Comparison of ENCODE assay signal across 8 mouse cellular contexts in the genomic region with DNA sequence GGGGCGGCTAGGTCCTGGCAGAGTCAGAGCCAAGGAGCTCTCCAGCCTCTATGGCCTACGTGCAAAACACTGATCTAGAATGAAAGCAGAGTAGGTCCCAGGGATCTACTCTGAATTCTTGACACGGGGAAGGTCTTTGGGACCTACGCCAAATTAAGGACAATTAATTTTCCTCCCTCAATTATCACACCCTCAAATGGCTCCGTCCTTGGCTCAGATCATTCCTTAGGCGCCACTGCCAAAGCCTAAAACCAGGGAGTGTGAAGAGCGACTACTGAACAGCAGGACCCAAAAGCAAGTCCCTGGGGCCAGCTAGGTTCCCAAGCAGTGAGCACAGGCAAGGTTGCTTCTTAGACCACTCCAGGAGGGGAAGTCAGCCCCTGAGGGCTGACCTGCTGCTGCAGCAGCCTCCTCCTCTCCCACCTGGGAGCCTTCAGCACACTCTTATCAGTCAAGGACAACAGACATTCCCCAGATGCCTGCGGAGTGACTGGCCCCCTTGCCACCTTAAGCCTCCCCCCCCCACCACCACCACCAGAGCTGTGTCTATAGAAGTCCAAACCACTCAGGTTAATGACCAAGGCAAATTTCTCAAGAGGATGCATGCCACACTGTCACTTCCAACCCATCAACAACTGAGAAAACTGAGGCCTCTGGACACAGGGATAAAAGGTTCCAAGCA. TPM values are rescaled to one million over a fixed set of nuclear protein-coding genes. Genes with fewer than 3 reads are reported as not detected.
DNase-seq lines count a peak whose midpoint lies in the region; ATAC-seq lines count a peak whose summit lies in the region.

No protein-coding gene starts in this region.

- WGBS in kidney, embryonic 16.5 days = 80% methylated on average over 8 of the region's 8 CpGs
- WGBS in embryonic facial prominence, embryonic 12.5 days = 85% methylated on average over 8 of the region's 8 CpGs
- WGBS in intestine, embryonic 14.5 days = 78% methylated on average over 8 of the region's 8 CpGs
- WGBS in midbrain, embryonic 16.5 days = 71% methylated on average over 8 of the region's 8 CpGs

- H3K9ac ChIP-seq in kidney, embryonic 16.5 days (replicated peaks; ENCODE audit: low read length) = no peak overlapping the region
- no peak overlapping the region; the same call in 1 of the 2 replicates for H3K9ac ChIP-seq in embryonic facial prominence, embryonic 12.5 days
- H3K9ac ChIP-seq in intestine, embryonic 14.5 days (ENCODE audit: low read length) = no peak overlapping the region
- H3K9ac ChIP-seq in midbrain, embryonic 16.5 days (ENCODE audit: low read depth, low read length) = peak overlapping the region; percentile 73

- no peaks in the 10 kb centered on the region for H3K27me3 ChIP-seq in kidney, embryonic 16.5 days (ENCODE audit: insufficient read depth, low read length)
- no peaks in the 10 kb centered on the region for H3K27me3 ChIP-seq in embryonic facial prominence, embryonic 12.5 days
- H3K27me3 ChIP-seq in intestine, embryonic 14.5 days (replicated peaks; ENCODE audit: control insufficient read depth, insufficient read depth, low read length) = no peaks in the 10 kb centered on the region
- H3K27me3 ChIP-seq in midbrain, embryonic 16.5 days (ENCODE audit: control insufficient read depth, insufficient read depth, low read depth, low read length) = no peaks in the 10 kb centered on the region

- no peaks in the 10 kb centered on the region for H3K9me3 ChIP-seq in kidney, embryonic 16.5 days (ENCODE audit: low read length)
- no peaks in the 10 kb centered on the region for H3K9me3 ChIP-seq in embryonic facial prominence, embryonic 12.5 days
- no peaks in the 10 kb centered on the region for H3K9me3 ChIP-seq in intestine, embryonic 14.5 days (ENCODE audit: control insufficient read depth, low read length)
- no peaks in the 10 kb centered on the region for H3K9me3 ChIP-seq in midbrain, embryonic 16.5 days (replicated peaks; ENCODE audit: control insufficient read depth, low read length, poor library complexity, severe bottlenecking)

- peak overlapping the region; percentile 60 for H3K4me3 ChIP-seq in kidney, embryonic 16.5 days (ENCODE audit: low read length)
- H3K4me3 ChIP-seq in embryonic facial prominence, embryonic 12.5 days = no peak overlapping the region
- no peak overlapping the region for H3K4me3 ChIP-seq in intestine, embryonic 14.5 days (ENCODE audit: low read depth, low read length)
- H3K4me3 ChIP-seq in midbrain, embryonic 16.5 days (ENCODE audit: low read depth, low read length) = no peak overlapping the region

- peak overlapping the region; percentile 5; the same call in 1 of the 2 replicates for H3K27ac ChIP-seq in kidney, embryonic 16.5 days (ENCODE audit: low read length)
- no peak overlapping the region for H3K27ac ChIP-seq in embryonic facial prominence, embryonic 12.5 days
- H3K27ac ChIP-seq in intestine, embryonic 14.5 days (ENCODE audit: low read depth) = peak overlapping the region; percentile 18; the same call in 1 of the 2 replicates
- H3K27ac ChIP-seq in midbrain, embryonic 16.5 days (ENCODE audit: low read length) = peak overlapping the region; percentile 79

- DNase-seq in kidney, adult 18-20 months = no peak
- no peak for DNase-seq in intestine, embryonic 14.5 days (ENCODE audit: low spot score)
- no peak for DNase-seq in testis, postnatal 14 days (ENCODE audit: low spot score)
- no peak for DNase-seq in gastrocnemius, postnatal 4 days (ENCODE audit: low spot score in 2 of 2)

- peaks cover 32% of the 10 kb centered on the region for H3K36me3 ChIP-seq in kidney, embryonic 16.5 days (ENCODE audit: insufficient read depth, low read length)
- H3K36me3 ChIP-seq in embryonic facial prominence, embryonic 12.5 days = peaks cover 43% of the 10 kb centered on the region
- peaks cover 30% of the 10 kb centered on the region for H3K36me3 ChIP-seq in intestine, embryonic 14.5 days (ENCODE audit: control insufficient read depth, insufficient read depth, low read length)
- H3K36me3 ChIP-seq in midbrain, embryonic 16.5 days (ENCODE audit: control insufficient read depth, insufficient read depth, low read length) = peaks cover 19% of the 10 kb centered on the region

- ATAC-seq in kidney, embryonic 16.5 days (ENCODE audit: low FRiP score, low TSS enrichment) = no peak
- no peak for ATAC-seq in embryonic facial prominence, embryonic 12.5 days (ENCODE audit: insufficient number of reproducible peaks, insufficient read depth, low FRiP score, low TSS enrichment)
- peak; percentile 18 for ATAC-seq in intestine, embryonic 14.5 days (replicated peaks; ENCODE audit: low FRiP score, low TSS enrichment, low read depth)
- peak; percentile 1 for ATAC-seq in midbrain, embryonic 16.5 days
- no peak for ATAC-seq in frontal cortex, adult (ENCODE audit: low TSS enrichment)

- peaks cover 52% of the 10 kb centered on the region for H3K4me1 ChIP-seq in kidney, embryonic 16.5 days (ENCODE audit: insufficient read depth, low read length)
- H3K4me1 ChIP-seq in embryonic facial prominence, embryonic 12.5 days = peaks cover 37% of the 10 kb centered on the region
- peaks cover 37% of the 10 kb centered on the region for H3K4me1 ChIP-seq in intestine, embryonic 14.5 days (replicated peaks; ENCODE audit: control insufficient read depth, insufficient read depth, low read length)
- H3K4me1 ChIP-seq in midbrain, embryonic 16.5 days (ENCODE audit: control insufficient read depth, insufficient read depth, low read length) = peaks cover 34% of the 10 kb centered on the region

- H3K4me2 ChIP-seq in kidney, embryonic 16.5 days (replicated peaks; ENCODE audit: low read depth, low read length) = peak overlapping the region; percentile 82
- peak overlapping the region; percentile 92; the same call in 1 of the 2 replicates for H3K4me2 ChIP-seq in embryonic facial prominence, embryonic 12.5 days (replicated peaks)
- peak overlapping the region; percentile 75 for H3K4me2 ChIP-seq in intestine, embryonic 14.5 days (ENCODE audit: low read length)
- H3K4me2 ChIP-seq in midbrain, embryonic 16.5 days (ENCODE audit: low read length) = peak overlapping the region; percentile 90

RNA-seq across cellular contexts. Expression of gene Ptprf, which starts 31.3 kb away (rescaled TPM):
- 72.6 and 73.7 TPM in 2 replicates for polyA plus RNA-seq in kidney, embryonic 16.5 days (2015; fragmentation: Nextera tagmentation; extraction: Ambion mirVana)
- 90.7 and 98.6 TPM in 2 replicates for polyA plus RNA-seq in embryonic facial prominence, embryonic 12.5 days (2016; fragmentation: Nextera tagmentation; extraction: Ambion mirVana)
- polyA plus RNA-seq in intestine, embryonic 14.5 days (2014; fragmentation: Nextera tagmentation; extraction: Ambion mirVana) = 69.1 and 73.6 TPM in 2 replicates
- 78.9 and 85.5 TPM in 2 replicates for polyA plus RNA-seq in midbrain, embryonic 16.5 days (2015; fragmentation: Nextera tagmentation; extraction: Ambion mirVana)
- total RNA-seq in gastrocnemius, postnatal 4 days (2021) = 10 to 100 TPM; 28.9 to 30.0 TPM

Comparison
In these comparisons a context has a peak if more than half of its experiments do, and no peak if none do; other contexts are left out.
1. ATAC-seq: peak in intestine, embryonic 14.5 days (single experiment) and midbrain, embryonic 16.5 days (single experiment); none in kidney, embryonic 16.5 days (single experiment), embryonic facial prominence, embryonic 12.5 days (single experiment) and frontal cortex, adult (single experiment).
2. Peak in every context shown above with its lines, with median percentiles within 50 percentile points of each other: H3K4me2 ChIP-seq.